Mouse (Mus musculus) urinary bladder, adult 18-20 months (tissue): Measurements from ENCODE around the gene Snrk.

ENCODE experiments used
- DNase-seq, 2 experiments: peaks; one replicate each; pipeline ENCODE4 v3.0.0; 2022; ENCODE audit warnings: low spot score in 2 of 2, mixed read lengths in 2 of 2

Gene Snrk

GRCm38 (mm10) chr9:122117112-122117616, at the start of gene Snrk:
Gene Snrk (plus strand): TSS chr9:122117266.
- peak; percentile 74 to 83 for DNase-seq

GRCm38 (mm10) chr9:122067654-122068053, 49.4 kb upstream of the Snrk start:
- no peak for DNase-seq

- DNase-seq, result no peak
Observed at GRCm38 (mm10) chr9:122069560-122070174, 47.4 kb upstream of the Snrk start.

- DNase-seq, result no peak
Observed at GRCm38 (mm10) chr9:122073980-122074379, 43.1 kb upstream of the Snrk start.

- no peak for DNase-seq
Observed at GRCm38 (mm10) chr9:122074575-122074974, 42.5 kb upstream of the Snrk start.

GRCm38 (mm10) chr9:122078456-122078855, 38.6 kb upstream of the Snrk start:
- DNase-seq, result no peak

GRCm38 (mm10) chr9:122083698-122084097, 33.4 kb upstream of the Snrk start:
- DNase-seq, result no peak

GRCm38 (mm10) chr9:122084175-122084574, 32.9 kb upstream of the Snrk start:
- DNase-seq, result no peak

- DNase-seq, result no peak
Observed at GRCm38 (mm10) chr9:122084636-122085035, 32.4 kb upstream of the Snrk start.

- DNase-seq, result no peak
Observed at GRCm38 (mm10) chr9:122085055-122085454, 32.0 kb upstream of the Snrk start.

GRCm38 (mm10) chr9:122085550-122086205, 31.4 kb upstream of the Snrk start:
- no peak for DNase-seq

- no peak for DNase-seq
Observed at GRCm38 (mm10) chr9:122087086-122087485, 30.0 kb upstream of the Snrk start.

- no peak for DNase-seq
Observed at GRCm38 (mm10) chr9:122091171-122091570, 25.9 kb upstream of the Snrk start.

GRCm38 (mm10) chr9:122091782-122092228, 25.3 kb upstream of the Snrk start:
- DNase-seq, result no peak

- no peak for DNase-seq
Observed at GRCm38 (mm10) chr9:122094171-122094570, 22.9 kb upstream of the Snrk start.

GRCm38 (mm10) chr9:122096822-122097511, 20.1 kb upstream of the Snrk start:
- DNase-seq, result no peak

- DNase-seq, result no peak
Observed at GRCm38 (mm10) chr9:122097535-122097934, 19.5 kb upstream of the Snrk start.

- DNase-seq, result no peak
Observed at GRCm38 (mm10) chr9:122100584-122101127, 16.4 kb upstream of the Snrk start.

- no peak for DNase-seq
Observed at GRCm38 (mm10) chr9:122101196-122101595, 15.9 kb upstream of the Snrk start.

- no peak for DNase-seq
Observed at GRCm38 (mm10) chr9:122103550-122104284, 13.3 kb upstream of the Snrk start.

- DNase-seq, result no peak
Observed at GRCm38 (mm10) chr9:122104285-122104829, 12.7 kb upstream of the Snrk start.
